Mouse (Mus musculus) urinary bladder, postnatal 10 days (tissue): ENCODE measurements around the gene Vmn1r168.
"Not testable (repeated sequence)": the region's sequence is repeated elsewhere in the genome, so short reads cannot be mapped to it uniquely, and the experiment has no call there.

Source experiments
- DNase-seq: peaks from one replicate; pipeline ENCODE4 v3.0.0; 2022; ENCODE audit warnings: low spot score

Gene Vmn1r168

DNA sequence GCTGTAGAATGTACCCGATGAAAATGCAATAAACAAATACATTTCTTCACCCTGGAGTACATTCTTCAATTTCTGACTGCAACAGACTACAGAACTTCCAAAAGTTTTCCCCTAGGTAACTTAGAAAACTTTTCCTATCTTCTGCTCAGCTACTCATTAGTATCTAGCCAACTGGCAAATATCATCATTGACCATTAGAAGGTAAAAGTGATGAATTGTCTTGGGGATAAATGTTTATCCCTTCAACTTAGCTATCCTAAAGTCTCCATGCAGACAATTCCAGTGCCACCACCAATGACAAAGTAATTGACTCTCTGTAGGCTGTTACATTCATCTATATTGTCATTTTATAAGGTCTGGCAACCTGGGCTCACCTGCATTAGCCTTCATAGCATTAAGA, at the start of gene Vmn1r168:
Vmn1r168 (plus strand) TSS at position 301 of the 400 bp plus-strand sequence.
- DNase-seq: not testable (repeated sequence)

- DNase-seq: not testable (repeated sequence)
Measured at GRCm38 (mm10) chr7:23507106-23507505, 32.4 kb upstream of the Vmn1r168 start, which contains the start of gene Vmn1r167. Gene Vmn1r167 (minus strand): TSS chr7:23507206.

DNA sequence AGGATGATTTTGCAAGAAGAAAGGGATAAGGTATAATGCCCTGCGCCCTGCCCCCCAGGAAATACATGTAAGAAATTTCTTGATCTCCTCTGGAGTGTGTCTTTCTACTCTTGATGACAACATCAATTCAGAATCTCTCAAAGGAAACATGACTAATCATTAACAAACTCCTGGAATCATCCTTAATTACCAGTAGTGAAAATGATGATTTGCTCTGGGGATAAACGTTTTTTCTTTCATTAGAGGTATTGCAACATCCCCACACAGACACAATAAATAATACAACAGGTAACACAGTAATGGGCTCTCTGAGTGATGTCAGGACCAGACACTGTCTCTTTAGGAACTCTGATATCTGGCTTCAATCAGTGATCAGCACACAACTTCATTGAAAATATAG, 35.7 kb downstream of the Vmn1r168 start, which contains the start of gene Vmn1r169:
Vmn1r169 (plus strand) TSS at position 301 of the 400 bp plus-strand sequence.
- not testable (repeated sequence) for DNase-seq
